Mouse (Mus musculus) hindbrain, embryonic 14.5 days (tissue): Measurements from ENCODE around the gene Tmem254a. TPM values are rescaled to one million over a fixed set of nuclear protein-coding genes. Genes with fewer than 3 reads are reported as not detected.
"Not testable (repeated sequence)": the region's sequence is repeated elsewhere in the genome, so short reads cannot be mapped to it uniquely, and the experiment has no call there.

ENCODE experiments used
- ATAC-seq: fragments of 200-750 bp; cut with Nextera tagmentation; 2 replicates; pipeline ENCODE4 v1.8.0; 2017; ENCODE audit warnings: moderate number of reproducible peaks, mild to moderate bottlenecking, moderate TSS enrichment, moderate library complexity; ENCODE audit not compliant: low FRiP score
- DNase-seq: peaks from one replicate; pipeline ENCODE4 v3.0.0-alpha.2; 2015; ENCODE audit warnings: low spot score
- H3K27ac ChIP-seq: fragments of 300-500 bp; sonication (generic); 2 replicates; pipeline ENCODE4 v1.5.1; 2014; ENCODE audit warnings: mild to moderate bottlenecking, moderate library complexity
- H3K27me3 ChIP-seq: fragments of 300-500 bp; sonication (generic); 2 replicates; pipeline ENCODE4 v1.6.1; 2014; ENCODE audit warnings: mild to moderate bottlenecking, low read length, mixed read lengths; ENCODE audit not compliant: control insufficient read depth, insufficient read depth
- H3K36me3 ChIP-seq: fragments of 300-500 bp; sonication (generic); replicated peaks from 2 replicates; pipeline ENCODE4 v1.6.1; 2014; ENCODE audit not compliant: control insufficient read depth, insufficient read depth
- H3K4me1 ChIP-seq: fragments of 300-500 bp; sonication (generic); replicated peaks from 2 replicates; pipeline ENCODE4 v1.6.1; 2014; ENCODE audit warnings: antibody characterized with exemption, low read length, mixed read lengths; ENCODE audit not compliant: control insufficient read depth, insufficient read depth
- H3K4me2 ChIP-seq: fragments of 300-500 bp; sonication (generic); replicated peaks from 2 replicates; pipeline ENCODE4 v1.6.1; 2014; ENCODE audit warnings: mild to moderate bottlenecking, moderate library complexity
- H3K4me3 ChIP-seq: fragments of 300-500 bp; sonication (generic); replicated peaks from 2 replicates; pipeline ENCODE4 v1.5.1; 2014; ENCODE audit warnings: mild to moderate bottlenecking, low read length
- H3K9ac ChIP-seq: fragments of 300-500 bp; sonication (generic); 2 replicates; pipeline ENCODE4 v1.6.1; 2014
- H3K9me3 ChIP-seq: fragments of 300-500 bp; sonication (generic); 2 replicates; pipeline ENCODE4 v1.6.1; 2016; ENCODE audit warnings: low read length; ENCODE audit not compliant: control insufficient read depth
- WGBS: fragments of 180-500 bp; shearing (Covaris S2); extraction: QIAGEN DNeasy Blood & Tissue Kit; methylation state at CpG from one replicate; pipeline ENCODE4 v1.1.7; 2014; 5-methylcytosine and 5-hydroxymethylcytosine counted together
- polyA plus RNA-seq: library from polyadenylated mRNA; unstranded; fragments of >200 nt; fragmentation: Nextera tagmentation; extraction: Ambion mirVana; gene quantifications from 2 replicates; pipeline ENCODE4 v1.2.1, GENCODE M21; 2014

Tmem254a gene
- polyA plus RNA-seq, 1 experiment from 2014 or later = 5.5 TPM

DNA sequence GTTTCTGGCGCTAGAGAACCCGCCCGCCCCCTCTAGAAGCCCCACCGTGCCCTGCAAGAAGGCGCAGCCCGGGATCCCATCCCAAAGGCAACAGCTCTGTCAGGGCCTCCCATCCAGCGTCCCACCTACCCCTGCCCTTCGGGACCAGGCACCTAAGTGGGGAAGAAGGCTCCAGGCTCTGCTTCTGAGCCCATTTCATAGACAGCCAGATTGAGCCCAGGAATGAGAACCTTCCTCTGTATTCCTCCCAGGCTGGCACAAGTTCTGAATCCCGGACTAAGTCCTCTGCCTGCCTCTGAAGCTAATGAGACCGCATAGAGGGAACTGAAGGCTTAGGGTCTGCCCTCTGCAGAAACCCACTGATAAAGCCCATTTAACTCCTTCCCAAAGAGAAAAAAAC, 24.5 kb downstream of the Tmem254a start, which contains the start of gene Plac9a:
Gene Plac9a (minus strand): TSS at position 101 of the 400 bp plus-strand sequence.
- not testable (repeated sequence) for ATAC-seq, H3K4me2 ChIP-seq, H3K4me3 ChIP-seq, H3K4me1 ChIP-seq, H3K9ac ChIP-seq, H3K27me3 ChIP-seq, DNase-seq, H3K27ac ChIP-seq, H3K9me3 ChIP-seq, H3K36me3 ChIP-seq
- WGBS = no CpG with 5 or more reads among the region's 10 CpGs

DNA sequence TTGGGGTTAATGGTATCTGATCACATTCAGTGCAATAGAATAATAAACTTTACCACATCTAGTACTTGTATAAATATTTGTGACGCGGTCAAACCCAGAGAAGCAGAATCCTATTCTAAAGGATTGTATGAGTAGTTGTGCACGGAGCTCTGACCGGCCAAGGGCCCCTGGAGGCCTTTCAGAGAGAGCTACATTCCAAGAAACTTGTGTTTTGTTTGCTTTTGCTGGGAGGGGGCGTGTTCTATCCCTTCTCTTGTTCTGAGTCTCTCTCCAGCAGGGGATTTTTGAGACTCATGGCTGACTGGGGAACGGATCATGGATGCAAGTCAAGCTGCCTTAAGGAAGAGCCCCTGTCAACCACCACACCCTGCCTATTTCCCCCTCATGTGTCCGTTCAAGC, 31.8 kb downstream of the Tmem254a start:
- DNase-seq, H3K9ac ChIP-seq, H3K27me3 ChIP-seq, H3K27ac ChIP-seq, H3K4me3 ChIP-seq, H3K4me1 ChIP-seq, H3K36me3 ChIP-seq, H3K4me2 ChIP-seq, H3K9me3 ChIP-seq, ATAC-seq: not testable (repeated sequence)
- WGBS = no CpG with 5 or more reads among the region's 7 CpGs

DNA sequence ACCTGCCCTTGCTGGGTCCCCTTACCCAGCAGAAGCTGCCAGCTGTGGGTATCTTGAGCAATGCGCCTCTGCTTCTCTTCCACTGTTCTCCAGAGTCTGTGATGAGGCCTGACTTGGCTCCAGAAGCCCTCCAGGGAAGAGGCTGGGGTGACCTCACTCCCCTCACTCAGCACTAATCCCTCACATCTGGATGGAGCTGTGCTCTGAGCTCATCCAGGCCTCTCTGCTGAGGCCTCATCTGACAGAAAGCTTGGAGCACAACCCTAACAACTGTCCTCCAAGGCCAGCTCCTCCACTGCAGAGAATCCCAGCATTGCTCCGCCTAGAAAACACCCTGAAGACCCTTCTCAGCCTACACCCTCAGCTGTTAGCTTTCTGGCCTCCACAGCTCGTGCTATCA, 32.9 kb downstream of the Tmem254a start:
- not testable (repeated sequence) for H3K4me2 ChIP-seq

DNA sequence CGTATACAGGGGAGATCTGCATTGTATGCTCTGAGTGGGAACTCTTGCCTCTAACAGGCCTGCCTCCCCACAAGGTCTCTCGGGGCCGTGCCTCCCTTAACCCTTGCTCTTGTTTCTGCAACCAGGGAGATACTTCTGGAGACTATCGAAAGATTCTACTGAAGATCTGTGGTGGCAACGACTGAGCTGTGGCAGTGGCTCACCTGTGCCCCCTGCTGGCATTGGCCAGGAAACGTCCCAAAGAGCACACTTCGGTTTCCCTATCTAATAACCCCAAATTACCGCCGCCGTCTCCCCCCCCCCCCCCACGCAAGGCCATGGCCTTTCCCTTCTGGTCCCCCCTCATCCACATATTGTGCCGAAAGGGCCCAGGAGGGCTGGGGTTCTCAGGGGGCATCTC, 41.6 kb downstream of the Tmem254a start:
- H3K36me3 ChIP-seq, H3K9ac ChIP-seq, DNase-seq, H3K27ac ChIP-seq, H3K4me3 ChIP-seq, H3K27me3 ChIP-seq, ATAC-seq, H3K9me3 ChIP-seq, H3K4me2 ChIP-seq, H3K4me1 ChIP-seq: not testable (repeated sequence)
- WGBS = no CpG with 5 or more reads among the region's 12 CpGs

More for the DNA sequence above, 32.9 kb downstream of the Tmem254a start:
- H3K4me3 ChIP-seq, H3K9ac ChIP-seq, H3K27me3 ChIP-seq, H3K4me1 ChIP-seq, H3K9me3 ChIP-seq, H3K27ac ChIP-seq, DNase-seq, ATAC-seq, H3K36me3 ChIP-seq: not testable (repeated sequence)
- no CpG with 5 or more reads among the region's 3 CpGs for WGBS

- DNase-seq, H3K4me2 ChIP-seq, H3K9me3 ChIP-seq, ATAC-seq, H3K9ac ChIP-seq, H3K27ac ChIP-seq, H3K27me3 ChIP-seq, H3K4me1 ChIP-seq, H3K4me3 ChIP-seq, H3K36me3 ChIP-seq: not testable (repeated sequence)
- no CpG with 5 or more reads among the region's 9 CpGs for WGBS
These were observed 45.7 kb downstream of the Tmem254a start for GRCm38 (mm10) chr14:25881769-25882168.

DNA sequence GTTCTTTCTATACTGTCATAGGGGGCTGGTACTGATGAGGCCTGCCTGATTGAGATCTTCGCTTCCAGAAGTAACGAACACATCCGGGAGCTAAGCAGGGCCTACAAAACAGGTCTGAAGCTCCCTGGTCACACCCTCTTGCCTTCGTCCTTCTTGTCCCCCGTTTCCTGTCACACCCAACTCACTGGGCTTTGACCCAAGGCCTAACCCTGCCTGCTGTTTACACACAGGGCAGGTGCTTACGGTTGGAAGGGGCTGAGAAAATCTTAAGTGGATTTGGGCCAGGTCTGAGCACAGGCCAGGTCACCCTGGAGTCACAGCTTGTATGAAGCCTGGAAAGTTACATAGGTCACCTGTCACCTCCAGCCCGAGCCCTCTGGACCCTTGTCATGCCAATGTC, 50.8 kb downstream of the Tmem254a start:
- no CpG with 5 or more reads among the region's 7 CpGs for WGBS
- not testable (repeated sequence) for H3K9ac ChIP-seq, H3K27ac ChIP-seq, DNase-seq, H3K9me3 ChIP-seq, H3K27me3 ChIP-seq, H3K4me3 ChIP-seq, H3K4me2 ChIP-seq, ATAC-seq, H3K36me3 ChIP-seq, H3K4me1 ChIP-seq

Other genes starting within 250 kb of the Tmem254a start
- 29.5 and 31.8 TPM in 2 replicates for gene Ppif, start 233.5 kb downstream of the Tmem254a start, polyA plus RNA-seq
- gene Zcchc24, start 158.6 kb downstream of the Tmem254a start, polyA plus RNA-seq = 18.5 and 19.0 TPM in 2 replicates
- gene Anxa11, start 85.5 kb downstream of the Tmem254a start, polyA plus RNA-seq = 2.9 and 3.2 TPM in 2 replicates
- not detected in 2 replicates for gene Plac9a, start 24.6 kb downstream of the Tmem254a start, polyA plus RNA-seq
- not detected in 2 replicates for gene Cphx1, start 10.6 kb upstream of the Tmem254a start, polyA plus RNA-seq
- gene Duxbl1, start 50.9 kb upstream of the Tmem254a start, polyA plus RNA-seq = 1.6 and 1.9 TPM in 2 replicates
- 5.2 and 8.5 TPM in 2 replicates for gene Gm9780, start 115.0 kb upstream of the Tmem254a start, polyA plus RNA-seq
- 27.7 and 30.4 TPM in 2 replicates for gene Tmem254c, start 139.7 kb upstream of the Tmem254a start, polyA plus RNA-seq
- gene Cphx2, start 153.8 kb upstream of the Tmem254a start, polyA plus RNA-seq = not detected in 2 replicates
- not detected in 2 replicates for gene Cphx3, start 154.6 kb upstream of the Tmem254a start, polyA plus RNA-seq
- 1.6 and 2.0 TPM in 2 replicates for gene Duxbl2, start 190.7 kb upstream of the Tmem254a start, polyA plus RNA-seq